Mouse (Mus musculus): ENCODE measurements at regions not wholly inside any gene's neighbourhood (a gene's known extent, or its start where the extent isn't known, plus 50 kb on each side); places are given as distances from the start of the nearest gene placed in this dataset.

DNA sequence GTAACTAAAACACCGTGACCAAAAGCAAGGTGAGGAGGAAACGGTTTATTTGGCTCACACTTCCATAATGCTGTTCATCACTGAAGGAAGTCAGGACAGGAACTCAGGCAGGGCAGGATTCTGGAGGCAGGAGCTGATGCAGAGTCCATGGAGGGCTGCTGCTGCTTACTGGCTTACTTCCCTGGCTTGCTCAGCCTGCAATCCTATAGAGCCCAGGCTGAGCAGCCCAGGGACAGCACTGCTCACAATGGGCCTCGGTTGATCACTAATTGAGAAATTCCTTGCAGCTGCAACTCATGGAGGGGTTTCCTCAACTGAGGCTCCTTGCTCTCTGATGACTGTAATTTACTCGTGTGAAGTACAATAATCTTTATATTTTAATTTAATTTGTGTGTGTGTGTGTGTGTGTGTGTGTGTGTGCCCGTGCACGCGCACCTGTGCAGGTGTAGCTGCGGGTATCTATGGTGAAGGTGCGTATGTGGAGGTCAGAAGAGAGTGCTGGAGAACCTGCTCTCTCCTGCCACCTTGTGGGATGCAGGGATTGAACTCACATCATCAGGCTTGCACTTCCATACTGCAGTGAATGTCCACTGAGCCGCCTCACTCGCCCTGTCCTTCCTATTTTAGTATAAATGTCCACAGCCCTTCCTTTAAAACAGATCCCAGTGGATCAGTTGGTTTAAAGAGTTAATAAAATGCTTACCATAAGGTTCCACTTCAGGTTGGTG lies 886.6 kb upstream of the Car8 start:
- no peaks in the 10 kb centered on the region for H3K27me3 ChIP-seq (ENCODE audit: low read depth, poor library complexity, severe bottlenecking)
- H3K4me1 ChIP-seq: peaks cover 28% of the 10 kb centered on the region
- WGBS: 52% methylated on average over 11 of the region's 11 CpGs
- H3K4me3 ChIP-seq: no peak overlapping the region
- no peak for DNase-seq (ENCODE audit: low spot score)
- H3K9me3 ChIP-seq (replicated peaks): no peaks in the 10 kb centered on the region
- H3K27ac ChIP-seq (replicated peaks): no peak overlapping the region
- H3K36me3 ChIP-seq: no peaks in the 10 kb centered on the region

- peaks cover 28% of the 10 kb centered on the region for H3K4me1 ChIP-seq
- no peak for DNase-seq (ENCODE audit: low spot score)
- no peaks in the 10 kb centered on the region for H3K9me3 ChIP-seq (replicated peaks)
- WGBS: 83% methylated on average over 4 of the region's 4 CpGs
- H3K4me3 ChIP-seq: no peak overlapping the region
- peak overlapping the region; percentile 42 for H3K27ac ChIP-seq (replicated peaks)
- no peaks in the 10 kb centered on the region for H3K36me3 ChIP-seq
- H3K27me3 ChIP-seq (ENCODE audit: low read depth, poor library complexity, severe bottlenecking): no peaks in the 10 kb centered on the region
These were observed 885.9 kb upstream of the Car8 start for GRCm38 (mm10) chr4:9124586-9125232.

DNA sequence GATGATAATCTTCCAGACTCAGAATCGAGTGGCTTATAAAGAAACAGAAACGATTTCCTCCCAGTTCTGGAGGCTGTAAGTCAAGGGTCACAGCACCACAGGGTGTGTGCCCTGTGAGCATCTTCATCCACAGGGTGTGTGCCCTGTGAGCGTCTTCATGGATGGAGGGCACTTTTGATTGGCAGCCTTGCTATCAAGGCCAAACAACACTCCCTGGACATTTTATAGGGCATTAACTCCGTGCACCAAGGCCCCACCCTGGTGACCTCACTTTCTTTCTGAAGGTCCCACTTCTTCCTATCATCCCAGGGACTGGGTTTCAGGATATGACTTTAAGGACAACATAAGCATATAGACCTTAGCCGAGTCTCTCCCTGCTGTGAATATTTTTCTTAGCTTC lies 885.3 kb upstream of the Car8 start:
- no peak for DNase-seq (ENCODE audit: low spot score)
- WGBS: 72% methylated on average over 5 of the region's 5 CpGs
- H3K4me1 ChIP-seq: peaks cover 28% of the 10 kb centered on the region
- H3K27me3 ChIP-seq (ENCODE audit: low read depth, poor library complexity, severe bottlenecking): no peaks in the 10 kb centered on the region
- peak overlapping the region; percentile 19 for H3K27ac ChIP-seq (replicated peaks)
- H3K4me3 ChIP-seq: no peak overlapping the region
- no peaks in the 10 kb centered on the region for H3K36me3 ChIP-seq
- no peaks in the 10 kb centered on the region for H3K9me3 ChIP-seq (replicated peaks)

DNA sequence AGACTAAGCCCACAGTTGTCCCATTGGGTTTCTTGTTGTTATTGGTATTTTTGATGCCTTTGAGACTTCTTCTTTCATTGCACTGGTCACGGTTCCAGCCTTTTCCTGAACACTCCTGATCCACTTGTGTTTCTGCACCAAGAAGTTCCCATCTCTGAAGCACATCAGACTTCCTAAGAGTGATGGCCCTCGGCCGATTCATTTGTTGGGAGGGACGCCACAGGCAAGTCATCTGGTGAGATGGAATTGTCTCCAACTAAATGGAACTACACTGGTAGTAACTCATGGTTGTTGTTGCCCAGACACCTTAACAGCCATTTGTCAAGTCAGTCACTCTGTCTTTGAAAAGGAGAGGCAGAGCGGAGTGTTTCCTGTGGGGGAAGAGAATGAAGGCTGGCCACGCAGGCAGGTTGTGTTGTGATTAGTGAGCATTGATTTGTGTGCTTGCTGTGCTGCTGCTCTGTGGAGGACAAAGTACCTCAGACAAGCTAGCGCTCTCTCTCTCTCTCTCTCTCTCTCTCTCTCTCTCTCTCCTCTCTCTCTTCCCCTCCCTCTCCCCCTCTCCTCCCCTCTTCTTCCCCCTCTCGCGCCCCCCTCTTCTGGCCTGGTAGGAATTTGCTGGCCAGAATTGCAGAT lies 884.7 kb upstream of the Car8 start:
- DNase-seq (ENCODE audit: low spot score): no peak
- Histone ChIP-seq H3K27ac (replicated peaks) (peak overlapping the region; percentile 56), H3K9me3 (replicated peaks) (no peaks in the 10 kb centered on the region), H3K4me3 (no peak overlapping the region), H3K27me3 (ENCODE audit: low read depth, poor library complexity, severe bottlenecking) (no peaks in the 10 kb centered on the region), H3K4me1 (peaks cover 31% of the 10 kb centered on the region), H3K36me3 (no peaks in the 10 kb centered on the region)
- WGBS: 76% methylated on average over 9 of the region's 9 CpGs

- DNase-seq (ENCODE audit: low spot score): no peak
- Histone ChIP-seq H3K36me3 (no peaks in the 10 kb centered on the region), H3K27ac (replicated peaks) (peak overlapping the region; percentile 56; the same call in 1 of the 2 replicates), H3K4me1 (peaks cover 39% of the 10 kb centered on the region), H3K4me3 (no peak overlapping the region), H3K27me3 (ENCODE audit: low read depth, poor library complexity, severe bottlenecking) (no peaks in the 10 kb centered on the region), H3K9me3 (replicated peaks) (no peaks in the 10 kb centered on the region)
- WGBS: 79% methylated on average over 10 of the region's 10 CpGs
These were observed 883.9 kb upstream of the Car8 start for GRCm38 (mm10) chr4:9122639-9123286.

- 28% methylated on average over 4 of the region's 4 CpGs for WGBS
- peaks cover 8% of the 10 kb centered on the region; the same call in 1 of the 2 replicates for H3K27me3 ChIP-seq (ENCODE audit: low read depth, poor library complexity, severe bottlenecking)
- H3K36me3 ChIP-seq: no peaks in the 10 kb centered on the region
- H3K9me3 ChIP-seq (replicated peaks): no peaks in the 10 kb centered on the region
- peak; percentile 71 for DNase-seq (ENCODE audit: low spot score)
- H3K4me1 ChIP-seq: peaks cover 41% of the 10 kb centered on the region
- no peak overlapping the region for H3K4me3 ChIP-seq
- H3K27ac ChIP-seq (replicated peaks): peak overlapping the region; percentile 74
These were observed 878.3 kb upstream of the Car8 start for GRCm38 (mm10) chr4:9116955-9117647.

GRCm38 (mm10) chr4:9115874-9116273 lies 877.0 kb upstream of the Car8 start:
- H3K4me3 ChIP-seq: no peak overlapping the region
- DNase-seq (ENCODE audit: low spot score): no peak
- H3K4me1 ChIP-seq: peaks cover 41% of the 10 kb centered on the region
- WGBS: 23% methylated on average over 7 of the region's 7 CpGs
- peaks cover 8% of the 10 kb centered on the region; the same call in 1 of the 2 replicates for H3K27me3 ChIP-seq (ENCODE audit: low read depth, poor library complexity, severe bottlenecking)
- no peaks in the 10 kb centered on the region for H3K9me3 ChIP-seq (replicated peaks)
- H3K36me3 ChIP-seq: no peaks in the 10 kb centered on the region
- peak overlapping the region; percentile 70 for H3K27ac ChIP-seq (replicated peaks)

- Histone ChIP-seq H3K4me1 (peaks cover 46% of the 10 kb centered on the region), H3K9me3 (replicated peaks) (no peaks in the 10 kb centered on the region), H3K4me3 (no peak overlapping the region), H3K36me3 (no peaks in the 10 kb centered on the region), H3K27me3 (ENCODE audit: low read depth, poor library complexity, severe bottlenecking) (peaks cover 8% of the 10 kb centered on the region; the same call in 1 of the 2 replicates), H3K27ac (replicated peaks) (peak overlapping the region; percentile 47; the same call in 1 of the 2 replicates)
- DNase-seq (ENCODE audit: low spot score): no peak
- 94% methylated on average over 5 of the region's 5 CpGs for WGBS
These were observed 875.1 kb upstream of the Car8 start for GRCm38 (mm10) chr4:9113982-9114381.

GRCm38 (mm10) chr4:9110355-9110754 lies 871.5 kb upstream of the Car8 start:
- Histone ChIP-seq H3K4me1 (peaks cover 13% of the 10 kb centered on the region), H3K27me3 (ENCODE audit: low read depth, poor library complexity, severe bottlenecking) (peaks cover 6% of the 10 kb centered on the region; the same call in 1 of the 2 replicates), H3K9me3 (replicated peaks) (no peaks in the 10 kb centered on the region), H3K4me3 (no peak overlapping the region), H3K36me3 (no peaks in the 10 kb centered on the region), H3K27ac (replicated peaks) (no peak overlapping the region)
- DNase-seq (ENCODE audit: low spot score): no peak
- 88% methylated on average over 7 of the region's 7 CpGs for WGBS

DNA sequence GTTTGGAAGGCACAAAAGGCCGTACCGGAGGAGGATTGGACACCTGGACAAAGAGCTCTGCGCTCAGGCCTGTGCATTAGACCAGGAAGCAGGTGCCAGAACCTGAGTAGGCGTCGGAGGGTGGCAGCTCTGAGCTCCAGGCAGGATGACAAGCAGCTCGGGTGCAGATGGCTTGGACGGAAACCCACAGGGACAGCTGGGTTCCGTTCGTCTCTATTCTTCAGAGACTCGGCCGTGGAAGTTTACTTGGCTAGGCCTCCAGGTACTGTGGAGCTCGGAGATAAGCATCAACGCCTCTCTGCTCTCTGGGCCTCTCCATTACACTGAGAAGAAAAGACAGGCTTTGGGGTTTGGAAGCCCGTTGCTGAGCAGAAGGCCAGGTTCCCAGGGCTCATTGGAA lies 868.5 kb upstream of the Car8 start:
- Histone ChIP-seq H3K9me3 (replicated peaks) (0 out of 2 replicates have a peak, but pooled peaks cover 9% of the 10 kb centered on the region), H3K27ac (replicated peaks) (no peak overlapping the region), H3K4me1 (peaks cover 14% of the 10 kb centered on the region), H3K27me3 (ENCODE audit: low read depth, poor library complexity, severe bottlenecking) (no peaks in the 10 kb centered on the region), H3K36me3 (no peaks in the 10 kb centered on the region), H3K4me3 (no peak overlapping the region)
- no peak for DNase-seq (ENCODE audit: low spot score)
- WGBS: 90% methylated on average over 14 of the region's 14 CpGs

- Histone ChIP-seq H3K4me1 (peaks cover 14% of the 10 kb centered on the region), H3K27me3 (ENCODE audit: low read depth, poor library complexity, severe bottlenecking) (no peaks in the 10 kb centered on the region), H3K4me3 (no peak overlapping the region), H3K27ac (replicated peaks) (no peak overlapping the region), H3K36me3 (no peaks in the 10 kb centered on the region), H3K9me3 (replicated peaks) (0 out of 2 replicates have a peak, but pooled peaks cover 9% of the 10 kb centered on the region)
- WGBS: 89% methylated on average over 9 of the region's 9 CpGs
- no peak for DNase-seq (ENCODE audit: low spot score)
These were observed 867.9 kb upstream of the Car8 start for GRCm38 (mm10) chr4:9106778-9107177.

GRCm38 (mm10) chr4:9104657-9105056 lies 865.8 kb upstream of the Car8 start:
- WGBS: 46% methylated on average over 6 of the region's 6 CpGs
- Histone ChIP-seq H3K36me3 (no peaks in the 10 kb centered on the region), H3K4me1 (peaks cover 10% of the 10 kb centered on the region), H3K4me3 (no peak overlapping the region), H3K9me3 (replicated peaks) (0 out of 2 replicates have a peak, but pooled peaks cover 9% of the 10 kb centered on the region), H3K27ac (replicated peaks) (no peak overlapping the region), H3K27me3 (ENCODE audit: low read depth, poor library complexity, severe bottlenecking) (no peaks in the 10 kb centered on the region)
- DNase-seq (ENCODE audit: low spot score): no peak

All from midbrain, embryonic 10.5 days (tissue).